Comparison of ENCODE assay signal across 22 mouse cellular contexts in genomic region chr12:25382961-25383360, GRCm38 (mm10).
A peak's percentile ranks its signal among the peaks of the same experiment; 100 is the strongest.
DNase-seq lines count a peak whose midpoint lies in the region; ATAC-seq and TF ChIP-seq lines count a peak whose summit lies in the region.
"Had no signal": no experiment of that assay in that cellular context is flagged by ENCODE, and none has a peak within 500 bp of the region (broad histone marks: within the 10 kb centered on the region; RNA-seq: fewer than 3 reads in every experiment).

No protein-coding gene starts in this region.

- no peak overlapping the region for H3K9ac ChIP-seq in heart, adult 2 months (ENCODE audit: low read depth, low read length)
- no peak overlapping the region for H3K9ac ChIP-seq in intestine, embryonic 14.5 days (ENCODE audit: low read length)
- no peak overlapping the region for H3K9ac ChIP-seq in intestine, embryonic 16.5 days (ENCODE audit: low read depth, low read length)
- no peak overlapping the region for H3K9ac ChIP-seq in intestine, postnatal 0 days (ENCODE audit: low read depth, low read length)
- no peak overlapping the region for H3K9ac ChIP-seq in intestine, embryonic 15.5 days
- H3K9ac ChIP-seq in midbrain, embryonic 11.5 days (ENCODE audit: low read length): no peak overlapping the region

- H3K27ac ChIP-seq in heart, adult 2 months: no peak overlapping the region
- H3K27ac ChIP-seq in intestine, embryonic 14.5 days (ENCODE audit: low read depth): no peak overlapping the region
- no peak overlapping the region for H3K27ac ChIP-seq in intestine, embryonic 16.5 days (ENCODE audit: low read length)
- 0 out of 2 replicates have a peak overlapping the region, but pooled peaks have one; percentile 28 for H3K27ac ChIP-seq in intestine, postnatal 0 days (ENCODE audit: low read depth, low read length)
- no peak overlapping the region for H3K27ac ChIP-seq in intestine, embryonic 15.5 days
- no peak overlapping the region for H3K27ac ChIP-seq in midbrain, embryonic 11.5 days (ENCODE audit: low read depth, low read length)
- no peak overlapping the region for H3K27ac ChIP-seq in midbrain, embryonic 10.5 days (replicated peaks)

- peak; percentile 61 for DNase-seq in heart, adult 11 months
- no peak for DNase-seq in heart, adult 2 months
- DNase-seq in intestine, embryonic 14.5 days (ENCODE audit: low spot score): peak; percentile 47
- peak; percentile 64 for DNase-seq in midbrain, embryonic 11.5 days (ENCODE audit: low spot score, missing footprints)
- no peak for DNase-seq in midbrain, embryonic 10.5 days (ENCODE audit: low spot score)
- DNase-seq: adrenal gland, adult 2 months; adrenal gland, adult 8-10 months; adrenal gland, postnatal 10 days; adrenal gland, postnatal 14 days; adrenal gland, postnatal 25 days; adrenal gland, postnatal 36 days; B cell, adult 2 months; cerebellum, adult 11 months; cerebellum, adult 11-12 months had no signal

- no peaks in the 10 kb centered on the region for H3K9me3 ChIP-seq in intestine, embryonic 14.5 days (ENCODE audit: control insufficient read depth, low read length)
- H3K9me3 ChIP-seq in intestine, embryonic 16.5 days (ENCODE audit: control insufficient read depth, low read length): no peaks in the 10 kb centered on the region
- no peaks in the 10 kb centered on the region for H3K9me3 ChIP-seq in intestine, postnatal 0 days (ENCODE audit: control insufficient read depth)
- H3K9me3 ChIP-seq in intestine, embryonic 15.5 days: no peaks in the 10 kb centered on the region
- no peaks in the 10 kb centered on the region for H3K9me3 ChIP-seq in midbrain, embryonic 11.5 days (ENCODE audit: control insufficient read depth, low read length)
- no peaks in the 10 kb centered on the region for H3K9me3 ChIP-seq in midbrain, embryonic 10.5 days (replicated peaks)

- H3K27me3 ChIP-seq in heart, adult 2 months (ENCODE audit: control insufficient read depth, insufficient read depth, low read length): no peaks in the 10 kb centered on the region
- H3K27me3 ChIP-seq in intestine, embryonic 14.5 days (replicated peaks; ENCODE audit: control insufficient read depth, insufficient read depth, low read length): no peaks in the 10 kb centered on the region
- no peaks in the 10 kb centered on the region for H3K27me3 ChIP-seq in intestine, embryonic 16.5 days (replicated peaks; ENCODE audit: control insufficient read depth, insufficient read depth, low read length)
- H3K27me3 ChIP-seq in intestine, postnatal 0 days (replicated peaks; ENCODE audit: control insufficient read depth, insufficient read depth, low read length): no peaks in the 10 kb centered on the region
- no peaks in the 10 kb centered on the region for H3K27me3 ChIP-seq in intestine, embryonic 15.5 days (replicated peaks)
- no peaks in the 10 kb centered on the region for H3K27me3 ChIP-seq in midbrain, embryonic 11.5 days (ENCODE audit: control insufficient read depth, insufficient read depth, low read length)
- no peaks in the 10 kb centered on the region for H3K27me3 ChIP-seq in midbrain, embryonic 10.5 days (ENCODE audit: low read depth, poor library complexity, severe bottlenecking)
- H3K27me3 ChIP-seq: CH12.LX, Patski had no signal

- WGBS in heart, adult 2 months: 73% methylated on average over 6 of the region's 6 CpGs
- 74% methylated on average over 6 of the region's 6 CpGs for WGBS in intestine, embryonic 14.5 days
- WGBS in intestine, embryonic 16.5 days: 70% methylated on average over 6 of the region's 6 CpGs
- WGBS in intestine, postnatal 0 days: 68% methylated on average over 6 of the region's 6 CpGs
- 72% methylated on average over 6 of the region's 6 CpGs for WGBS in intestine, embryonic 15.5 days
- 79% methylated on average over 6 of the region's 6 CpGs for WGBS in midbrain, embryonic 11.5 days
- WGBS in midbrain, embryonic 10.5 days: 82% methylated on average over 6 of the region's 6 CpGs

- no peak for TF ChIP-seq EP300 in heart, adult 2 months (IDR thresholded peaks at IDR 0.05; ENCODE audit: insufficient read depth, low read depth, low read length)

- no peak for ATAC-seq in intestine, embryonic 14.5 days (replicated peaks; ENCODE audit: low FRiP score, low TSS enrichment, low read depth)
- ATAC-seq in intestine, embryonic 16.5 days: no peak
- no peak for ATAC-seq in intestine, postnatal 0 days
- ATAC-seq in intestine, embryonic 15.5 days: no peak
- no peak for ATAC-seq in midbrain, embryonic 11.5 days (ENCODE audit: low FRiP score)
- ATAC-seq: activated CD4-positive, CD25-positive, alpha-beta regulatory T cell, adult 4 months; CD4-positive, CD25-positive, alpha-beta regulatory T cell, adult 4 months; Patski had no signal

- H3K36me3 ChIP-seq in heart, adult 2 months (ENCODE audit: control insufficient read depth, insufficient read depth, low read length): no peaks in the 10 kb centered on the region
- no peaks in the 10 kb centered on the region for H3K36me3 ChIP-seq in intestine, embryonic 14.5 days (ENCODE audit: control insufficient read depth, insufficient read depth, low read length)
- H3K36me3 ChIP-seq in intestine, embryonic 16.5 days (ENCODE audit: control insufficient read depth, insufficient read depth, low read length): no peaks in the 10 kb centered on the region
- no peaks in the 10 kb centered on the region for H3K36me3 ChIP-seq in intestine, postnatal 0 days (ENCODE audit: control insufficient read depth, insufficient read depth)
- no peaks in the 10 kb centered on the region for H3K36me3 ChIP-seq in intestine, embryonic 15.5 days
- no peaks in the 10 kb centered on the region for H3K36me3 ChIP-seq in midbrain, embryonic 11.5 days (ENCODE audit: control insufficient read depth, insufficient read depth, low read length)
- no peaks in the 10 kb centered on the region for H3K36me3 ChIP-seq in midbrain, embryonic 10.5 days
- H3K36me3 ChIP-seq: G1E had no signal

- no peak for TF ChIP-seq POLR2A in heart, adult 2 months (IDR thresholded peaks at IDR 0.05; ENCODE audit: insufficient read depth, low read depth, low read length)

- TF ChIP-seq CTCF in heart, adult 2 months (IDR thresholded peaks at IDR 0.05): no peak
- TF ChIP-seq CTCF in intestine, postnatal 0 days (IDR thresholded peaks at IDR 0.05; ENCODE audit: low read depth): no peak

- intact Hi-C loops in heart, adult 2 months (cut with DNase I): no loop called here

- H3K4me3 ChIP-seq in heart, adult 2 months: no peak overlapping the region
- no peak overlapping the region for H3K4me3 ChIP-seq in intestine, embryonic 14.5 days (ENCODE audit: low read depth, low read length)
- no peak overlapping the region for H3K4me3 ChIP-seq in intestine, embryonic 16.5 days (ENCODE audit: low read length)
- no peak overlapping the region for H3K4me3 ChIP-seq in intestine, postnatal 0 days (ENCODE audit: low read depth, low read length)
- no peak overlapping the region for H3K4me3 ChIP-seq in intestine, embryonic 15.5 days (replicated peaks)
- H3K4me3 ChIP-seq in midbrain, embryonic 11.5 days (ENCODE audit: low read depth, low read length): no peak overlapping the region
- no peak overlapping the region for H3K4me3 ChIP-seq in midbrain, embryonic 10.5 days

- H3K4me2 ChIP-seq in intestine, embryonic 14.5 days (ENCODE audit: low read length): no peak overlapping the region
- H3K4me2 ChIP-seq in intestine, embryonic 16.5 days (ENCODE audit: low read depth, low read length): no peak overlapping the region
- no peak overlapping the region for H3K4me2 ChIP-seq in intestine, postnatal 0 days (replicated peaks; ENCODE audit: low read depth)
- H3K4me2 ChIP-seq in intestine, embryonic 15.5 days (replicated peaks): no peak overlapping the region
- no peak overlapping the region for H3K4me2 ChIP-seq in midbrain, embryonic 11.5 days

- H3K4me1 ChIP-seq in heart, adult 2 months (ENCODE audit: control insufficient read depth, insufficient read depth, low read length): no peaks in the 10 kb centered on the region
- no peaks in the 10 kb centered on the region for H3K4me1 ChIP-seq in intestine, embryonic 14.5 days (replicated peaks; ENCODE audit: control insufficient read depth, insufficient read depth, low read length)
- H3K4me1 ChIP-seq in intestine, embryonic 16.5 days (ENCODE audit: control insufficient read depth, insufficient read depth, low read length): peaks cover 6% of the 10 kb centered on the region
- H3K4me1 ChIP-seq in intestine, postnatal 0 days (replicated peaks; ENCODE audit: control insufficient read depth, insufficient read depth, low read length): 0 out of 2 replicates have a peak, but pooled peaks cover 4% of the 10 kb centered on the region
- no peaks in the 10 kb centered on the region for H3K4me1 ChIP-seq in intestine, embryonic 15.5 days (replicated peaks)
- H3K4me1 ChIP-seq in midbrain, embryonic 11.5 days (ENCODE audit: control insufficient read depth, insufficient read depth, low read length): no peaks in the 10 kb centered on the region
- no peaks in the 10 kb centered on the region for H3K4me1 ChIP-seq in midbrain, embryonic 10.5 days

- no peaks in the 10 kb centered on the region for H3K79me2 ChIP-seq in heart, adult 2 months (replicated peaks; ENCODE audit: control insufficient read depth, insufficient read depth, low read length)

Comparison
In these comparisons a context has a peak if more than half of its experiments do, and no peak if none do; other contexts are left out.
1. DNase-seq: peak in heart, adult 11 months (single experiment), intestine, embryonic 14.5 days (single experiment) and midbrain, embryonic 11.5 days (single experiment); none in heart, adult 2 months (0 of 2) and midbrain, embryonic 10.5 days (single experiment).